Mouse (Mus musculus): Measurements from ENCODE around the gene Apol7a. TPM values are rescaled to one million over a fixed set of nuclear protein-coding genes. Genes with fewer than 3 reads are reported as not detected.
A peak's percentile ranks its signal among the peaks of the same experiment; 100 is the strongest.

Gene Apol7a
- polyA plus RNA-seq, 1 experiment from 2014 or later: 0.13 TPM

DNA sequence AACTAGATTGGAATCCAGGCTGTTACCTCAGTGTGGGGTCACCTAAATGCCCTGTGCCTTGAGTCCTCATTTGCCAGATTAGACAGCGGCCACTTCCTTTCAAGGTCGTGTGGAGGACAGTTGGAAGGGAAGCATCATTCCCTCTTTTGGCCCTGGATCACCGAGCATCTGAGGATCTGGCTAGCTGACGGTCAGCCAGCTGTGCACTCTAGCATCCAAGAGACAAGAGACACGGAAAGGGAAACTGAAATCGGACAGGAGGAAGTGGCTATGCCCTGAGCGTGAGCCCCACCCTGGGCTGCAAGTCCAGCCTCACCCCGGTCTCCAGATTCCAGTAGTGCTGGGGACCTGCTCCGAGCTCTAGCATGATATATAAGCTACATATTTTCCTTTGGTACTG is 39.4 kb downstream of the Apol7a start:
- Histone ChIP-seq H3K27ac (peak overlapping the region; percentile 8; the same call in 1 of the 2 replicates), H3K4me3 (replicated peaks; ENCODE audit: low read depth, low read length) (no peak overlapping the region), H3K9ac (ENCODE audit: low read depth, low read length) (no peak overlapping the region), H3K27me3 (ENCODE audit: insufficient read depth, low read length) (no peaks in the 10 kb centered on the region), H3K36me3 (ENCODE audit: insufficient read depth, low read length) (no peaks in the 10 kb centered on the region), H3K9me3 (replicated peaks; ENCODE audit: low read length) (no peaks in the 10 kb centered on the region), H3K4me2 (ENCODE audit: low read length) (no peak overlapping the region), H3K4me1 (replicated peaks; ENCODE audit: insufficient read depth, low read length) (peaks cover 11% of the 10 kb centered on the region; the same call in 1 of the 2 replicates)
- no peak for TF ChIP-seq CTCF (IDR thresholded peaks at IDR 0.05; ENCODE audit: low read depth)
- no peak for ATAC-seq (replicated peaks; ENCODE audit: low FRiP score, low read depth)
- 51% methylated on average over 9 of the region's 9 CpGs for WGBS
- DNase-seq (ENCODE audit: low spot score): peak; percentile 54

DNA sequence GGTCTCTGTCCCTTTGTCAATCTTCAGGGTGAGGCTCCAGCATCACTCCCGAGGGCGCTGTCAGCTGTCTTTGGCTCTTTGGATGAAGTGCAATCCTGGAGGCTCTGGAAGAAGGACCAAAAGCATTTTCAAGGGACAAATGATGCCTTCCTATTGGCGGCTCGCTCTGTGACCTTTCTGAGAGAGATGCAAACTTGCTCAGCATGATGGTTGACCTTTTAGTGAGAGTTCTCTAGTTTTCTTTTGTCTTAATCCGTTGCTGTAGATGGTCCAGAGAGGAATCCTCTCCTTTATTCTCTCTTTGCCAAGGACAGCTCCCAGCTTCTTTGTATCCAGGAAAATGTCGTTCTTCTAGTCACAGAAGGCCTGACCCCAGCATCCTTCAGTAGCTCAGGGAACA is 39.8 kb downstream of the Apol7a start:
- Histone ChIP-seq H3K9ac (ENCODE audit: low read depth, low read length) (peak overlapping the region; percentile 40; the same call in 1 of the 2 replicates), H3K27ac (peak overlapping the region; percentile 8; the same call in 1 of the 2 replicates), H3K4me2 (ENCODE audit: low read length) (peak overlapping the region; percentile 53), H3K36me3 (ENCODE audit: insufficient read depth, low read length) (no peaks in the 10 kb centered on the region), H3K27me3 (ENCODE audit: insufficient read depth, low read length) (no peaks in the 10 kb centered on the region), H3K4me1 (replicated peaks; ENCODE audit: insufficient read depth, low read length) (peaks cover 12% of the 10 kb centered on the region; the same call in 1 of the 2 replicates), H3K9me3 (replicated peaks; ENCODE audit: low read length) (no peaks in the 10 kb centered on the region), H3K4me3 (replicated peaks; ENCODE audit: low read depth, low read length) (peak overlapping the region; percentile 20; the same call in 1 of the 2 replicates)
- TF ChIP-seq CTCF (IDR thresholded peaks at IDR 0.05; ENCODE audit: low read depth): no peak
- 32% methylated on average over 6 of the region's 6 CpGs for WGBS
- ATAC-seq (replicated peaks; ENCODE audit: low FRiP score, low read depth): no peak
- no peak for DNase-seq (ENCODE audit: low spot score)

GRCm38 (mm10) chr15:77358320-77359040 is 40.4 kb downstream of the Apol7a start:
- Histone ChIP-seq H3K27ac (peak overlapping the region; percentile 8; the same call in 1 of the 2 replicates), H3K4me3 (replicated peaks; ENCODE audit: low read depth, low read length) (peak overlapping the region; percentile 20; the same call in 1 of the 2 replicates), H3K4me2 (ENCODE audit: low read length) (peak overlapping the region; percentile 53), H3K4me1 (replicated peaks; ENCODE audit: insufficient read depth, low read length) (peaks cover 12% of the 10 kb centered on the region; the same call in 1 of the 2 replicates), H3K27me3 (ENCODE audit: insufficient read depth, low read length) (no peaks in the 10 kb centered on the region), H3K9me3 (replicated peaks; ENCODE audit: low read length) (no peaks in the 10 kb centered on the region), H3K9ac (ENCODE audit: low read depth, low read length) (peak overlapping the region; percentile 40; the same call in 1 of the 2 replicates), H3K36me3 (ENCODE audit: insufficient read depth, low read length) (no peaks in the 10 kb centered on the region)
- WGBS: 8% methylated on average over 29 of the region's 29 CpGs
- peak; percentile 96 for TF ChIP-seq CTCF (IDR thresholded peaks at IDR 0.05; ENCODE audit: low read depth)
- ATAC-seq (replicated peaks; ENCODE audit: low FRiP score, low read depth) (peak; percentile 78), DNase-seq (ENCODE audit: low spot score) (peak; percentile 97)

GRCm38 (mm10) chr15:77356248-77356810 is 42.6 kb downstream of the Apol7a start:
- Histone ChIP-seq H3K4me1 (replicated peaks; ENCODE audit: insufficient read depth, low read length) (peaks cover 12% of the 10 kb centered on the region; the same call in 1 of the 2 replicates), H3K27ac (no peak overlapping the region), H3K9me3 (replicated peaks; ENCODE audit: low read length) (no peaks in the 10 kb centered on the region), H3K4me3 (replicated peaks; ENCODE audit: low read depth, low read length) (no peak overlapping the region), H3K9ac (ENCODE audit: low read depth, low read length) (no peak overlapping the region), H3K27me3 (ENCODE audit: insufficient read depth, low read length) (no peaks in the 10 kb centered on the region), H3K36me3 (ENCODE audit: insufficient read depth, low read length) (no peaks in the 10 kb centered on the region), H3K4me2 (ENCODE audit: low read length) (peak overlapping the region; percentile 8; the same call in 1 of the 2 replicates)
- no peak for DNase-seq (ENCODE audit: low spot score)
- ATAC-seq (replicated peaks; ENCODE audit: low FRiP score, low read depth): no peak
- TF ChIP-seq CTCF (IDR thresholded peaks at IDR 0.05; ENCODE audit: low read depth): no peak
- WGBS: 12% methylated on average over 11 of the region's 11 CpGs

- Histone ChIP-seq H3K36me3 (ENCODE audit: insufficient read depth, low read length) (no peaks in the 10 kb centered on the region), H3K4me1 (replicated peaks; ENCODE audit: insufficient read depth, low read length) (peaks cover 12% of the 10 kb centered on the region; the same call in 1 of the 2 replicates), H3K4me3 (replicated peaks; ENCODE audit: low read depth, low read length) (no peak overlapping the region), H3K27ac (no peak overlapping the region), H3K27me3 (ENCODE audit: insufficient read depth, low read length) (no peaks in the 10 kb centered on the region), H3K9me3 (replicated peaks; ENCODE audit: low read length) (no peaks in the 10 kb centered on the region), H3K4me2 (ENCODE audit: low read length) (no peak overlapping the region), H3K9ac (ENCODE audit: low read depth, low read length) (0 out of 2 replicates have a peak overlapping the region, but pooled peaks have one; percentile 13)
- DNase-seq (ENCODE audit: low spot score) (no peak), ATAC-seq (replicated peaks; ENCODE audit: low FRiP score, low read depth) (no peak)
- WGBS: 56% methylated on average over 6 of the region's 6 CpGs
- no peak for TF ChIP-seq CTCF (IDR thresholded peaks at IDR 0.05; ENCODE audit: low read depth)
These were observed 43.9 kb downstream of the Apol7a start for GRCm38 (mm10) chr15:77354848-77355551.

GRCm38 (mm10) chr15:77354496-77354847 is 44.4 kb downstream of the Apol7a start:
- Histone ChIP-seq H3K27ac (no peak overlapping the region), H3K4me3 (replicated peaks; ENCODE audit: low read depth, low read length) (no peak overlapping the region), H3K27me3 (ENCODE audit: insufficient read depth, low read length) (no peaks in the 10 kb centered on the region), H3K4me2 (ENCODE audit: low read length) (no peak overlapping the region), H3K4me1 (replicated peaks; ENCODE audit: insufficient read depth, low read length) (peaks cover 12% of the 10 kb centered on the region; the same call in 1 of the 2 replicates), H3K36me3 (ENCODE audit: insufficient read depth, low read length) (no peaks in the 10 kb centered on the region), H3K9ac (ENCODE audit: low read depth, low read length) (0 out of 2 replicates have a peak overlapping the region, but pooled peaks have one; percentile 13), H3K9me3 (replicated peaks; ENCODE audit: low read length) (no peaks in the 10 kb centered on the region)
- 40% methylated on average over 4 of the region's 4 CpGs for WGBS
- TF ChIP-seq CTCF (IDR thresholded peaks at IDR 0.05; ENCODE audit: low read depth): no peak
- ATAC-seq (replicated peaks; ENCODE audit: low FRiP score, low read depth) (no peak), DNase-seq (ENCODE audit: low spot score) (no peak)
